Mouse (Mus musculus) kidney, adult 2 months (tissue): ENCODE data around the gene Dlgap4. TPM values are rescaled to one million over a fixed set of nuclear protein-coding genes. Genes with fewer than 3 reads are reported as not detected.
A peak's percentile ranks its signal among the peaks of the same experiment; 100 is the strongest.

Experiments
- DNase-seq: peaks from one replicate; pipeline ENCODE4 v3.0.0; 2021
- H3K27ac ChIP-seq: fragments of 200-500 bp; 2 replicates; pipeline ENCODE4 v1.5.1; 2012; ENCODE audit warnings: low read depth, low read length, control low read depth, inconsistent platforms; ENCODE audit not compliant: insufficient read depth
- H3K27me3 ChIP-seq: fragments of 200-500 bp; replicated peaks from 2 replicates; pipeline ENCODE4 v1.6.1; 2012; ENCODE audit warnings: mild to moderate bottlenecking, moderate library complexity, low read length, inconsistent platforms; ENCODE audit not compliant: control insufficient read depth, insufficient read depth
- H3K36me3 ChIP-seq: fragments of 200-500 bp; 2 replicates; pipeline ENCODE4 v1.6.1; 2012; ENCODE audit warnings: mild to moderate bottlenecking, moderate library complexity, low read length, inconsistent platforms; ENCODE audit not compliant: control insufficient read depth, insufficient read depth
- H3K4me1 ChIP-seq: fragments of 200-500 bp; 2 replicates; pipeline ENCODE4 v1.6.1; 2011; ENCODE audit warnings: low read length; ENCODE audit not compliant: control insufficient read depth, insufficient read depth
- H3K4me3 ChIP-seq: fragments of 200-500 bp; 2 replicates; pipeline ENCODE4 v1.5.1; 2011; ENCODE audit warnings: mild to moderate bottlenecking, low read depth, low read length, control low read depth; ENCODE audit not compliant: insufficient read depth
- CTCF ChIP-seq: fragments of 200-500 bp; conservative IDR thresholded peaks from 2 replicates; pipeline ENCODE4 v1.5.1; 2011; ENCODE audit warnings: low read depth, mild to moderate bottlenecking, control low read depth, low read length, moderate library complexity, mixed read lengths; ENCODE audit not compliant: insufficient read depth, insufficient read length
- POLR2A ChIP-seq: fragments of 200-500 bp; IDR thresholded peaks from one replicate; pipeline ENCODE4 v1.6.1; 2011; ENCODE audit warnings: low read depth, low read length, control low read depth
- WGBS: fragments of 180-500 bp; shearing (Covaris S2); methylation state at CpG from one replicate; pipeline ENCODE4 v1.1.7; 2018; 5-methylcytosine and 5-hydroxymethylcytosine counted together
- polyA plus RNA-seq: library from polyadenylated mRNA; depleted of rRNA; stranded (reverse); fragments of >200 nt; gene quantifications from 2 replicates; pipeline ENCODE4 v1.2.3, GENCODE M21; 2012

The Dlgap4 gene
- polyA plus RNA-seq, 1 experiment = 50.6 TPM

DNA sequence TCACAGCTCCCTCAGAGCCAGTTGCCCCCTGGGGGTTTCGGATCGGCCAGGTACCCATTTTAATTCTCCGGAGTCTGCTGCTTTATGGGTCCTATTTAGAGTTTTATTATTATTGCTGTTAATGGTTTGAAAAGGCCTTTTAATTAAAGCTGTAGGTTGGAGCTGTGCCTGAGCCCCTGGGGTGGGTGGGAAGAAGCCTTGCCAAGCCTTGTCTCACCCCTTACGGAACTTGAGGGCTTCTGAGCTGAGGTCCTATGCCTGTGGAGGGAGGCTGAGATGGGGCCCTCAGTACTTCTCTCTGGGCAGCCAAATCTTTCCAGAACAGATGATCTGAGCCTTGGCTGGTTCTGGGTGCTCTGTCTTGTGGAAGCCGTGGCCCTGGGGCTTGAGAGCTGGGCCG lies 31.6 kb downstream of the Dlgap4 start:
- no peaks in the 10 kb centered on the region for H3K36me3 ChIP-seq
- WGBS = 31% methylated on average over 6 of the region's 6 CpGs
- H3K4me3 ChIP-seq = no peak overlapping the region
- H3K27me3 ChIP-seq = no peaks in the 10 kb centered on the region
- H3K4me1 ChIP-seq = no peaks in the 10 kb centered on the region
- DNase-seq = no peak
- H3K27ac ChIP-seq = no peak overlapping the region
- TF ChIP-seq CTCF = no peak
- TF ChIP-seq POLR2A = no peak

DNA sequence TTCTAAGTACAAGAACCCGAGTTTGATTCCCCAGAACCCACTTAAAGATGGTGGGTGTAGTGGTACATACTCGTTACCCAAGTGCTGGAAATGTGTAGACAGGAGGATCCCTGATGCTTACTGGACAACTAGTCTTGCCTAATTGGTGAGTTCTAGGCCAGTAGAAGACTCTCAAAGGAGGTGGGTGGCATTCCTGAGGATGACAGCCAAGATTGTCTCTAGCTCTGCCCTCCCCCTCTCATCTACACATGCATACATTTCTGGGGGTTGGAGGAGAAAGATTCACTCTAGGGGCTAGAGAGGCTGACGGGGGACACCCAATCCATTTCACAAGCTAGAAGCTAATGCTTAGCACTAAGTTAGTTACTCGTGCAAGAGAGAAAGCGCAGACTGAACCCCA lies 33.4 kb downstream of the Dlgap4 start:
- 77% methylated on average over 5 of the region's 5 CpGs for WGBS

DNA sequence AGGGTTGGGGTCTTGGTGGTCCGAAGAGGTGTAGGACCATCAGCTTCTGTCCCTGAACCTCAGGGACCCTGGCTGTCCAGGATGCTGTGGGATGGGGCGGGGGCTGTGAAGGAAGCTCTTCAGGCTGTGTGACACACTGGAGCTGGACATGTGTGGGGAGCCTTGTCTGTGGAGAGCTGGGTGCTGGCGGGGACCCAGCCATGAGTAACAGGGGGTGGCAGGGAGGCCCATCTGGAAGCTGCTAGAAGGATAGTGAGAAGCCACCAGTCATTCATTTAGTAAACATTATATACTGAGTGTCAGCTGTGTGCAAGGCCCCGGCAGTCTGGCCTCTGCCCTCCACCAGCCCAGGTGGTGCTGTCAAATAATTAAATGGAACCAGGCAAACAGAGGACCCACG lies 34.5 kb downstream of the Dlgap4 start:
- WGBS = 57% methylated on average over 5 of the region's 5 CpGs
- H3K4me3 ChIP-seq = no peak overlapping the region
- TF ChIP-seq CTCF (no peak), POLR2A (no peak)
- no peaks in the 10 kb centered on the region for H3K4me1 ChIP-seq
- no peak for DNase-seq
- no peak overlapping the region for H3K27ac ChIP-seq
- H3K27me3 ChIP-seq = no peaks in the 10 kb centered on the region
- H3K36me3 ChIP-seq = no peaks in the 10 kb centered on the region

More for the DNA sequence above, 33.4 kb downstream of the Dlgap4 start:
- Histone ChIP-seq H3K36me3 (no peaks in the 10 kb centered on the region), H3K27me3 (no peaks in the 10 kb centered on the region), H3K4me3 (no peak overlapping the region), H3K27ac (no peak overlapping the region), H3K4me1 (no peaks in the 10 kb centered on the region)
- no peak for DNase-seq
- TF ChIP-seq CTCF (no peak), POLR2A (no peak)

DNA sequence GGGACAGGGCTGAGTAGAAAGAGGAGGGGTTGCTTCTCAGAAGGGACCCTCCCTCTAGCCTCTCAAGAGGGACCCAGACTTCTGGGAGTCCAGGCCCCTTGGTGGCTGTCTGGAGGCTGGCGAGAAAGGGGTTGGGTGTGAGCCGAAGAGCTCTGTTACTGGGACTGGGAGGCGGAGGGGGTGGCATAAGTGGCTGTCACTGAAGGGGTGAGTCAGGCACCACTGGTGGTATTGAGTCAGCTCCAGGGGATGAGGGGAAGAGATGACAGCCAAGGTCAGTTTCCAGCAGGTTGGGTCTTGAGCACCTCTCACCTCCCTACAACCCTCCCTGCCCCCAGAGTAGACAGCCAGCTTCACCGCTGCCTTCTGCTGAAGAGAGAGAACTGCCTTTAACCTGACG lies 35.9 kb downstream of the Dlgap4 start:
- DNase-seq = no peak
- TF ChIP-seq POLR2A (no peak), CTCF (no peak)
- no peak overlapping the region for H3K27ac ChIP-seq
- WGBS = 82% methylated on average over 5 of the region's 5 CpGs
- no peak overlapping the region for H3K4me3 ChIP-seq
- no peaks in the 10 kb centered on the region for H3K36me3 ChIP-seq
- H3K27me3 ChIP-seq = no peaks in the 10 kb centered on the region
- no peaks in the 10 kb centered on the region for H3K4me1 ChIP-seq

DNA sequence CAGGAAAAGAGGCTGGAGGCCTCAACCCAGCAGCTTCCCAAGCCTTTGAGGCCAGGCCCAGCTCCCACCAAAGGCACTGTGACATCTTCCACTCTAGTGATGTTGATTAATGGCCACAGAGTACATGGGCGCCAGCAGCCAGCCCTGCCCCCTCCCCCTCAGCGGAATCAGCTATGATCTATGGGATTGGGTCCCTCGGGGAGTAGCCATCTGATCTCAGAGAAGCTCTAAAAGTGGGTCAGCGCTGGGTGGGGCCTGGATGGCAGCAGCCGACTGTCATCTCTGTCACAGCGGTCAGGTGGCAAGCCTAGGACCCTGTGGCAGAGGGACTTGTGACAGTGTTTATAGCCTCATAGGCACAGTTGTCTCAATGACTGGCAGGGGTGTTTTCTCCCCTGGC lies 37.5 kb downstream of the Dlgap4 start:
- TF ChIP-seq CTCF (no peak), POLR2A (no peak)
- H3K4me1 ChIP-seq = no peaks in the 10 kb centered on the region
- 46% methylated on average over 6 of the region's 6 CpGs for WGBS
- H3K4me3 ChIP-seq = no peak overlapping the region
- no peak overlapping the region for H3K27ac ChIP-seq
- H3K36me3 ChIP-seq = no peaks in the 10 kb centered on the region
- no peak for DNase-seq
- H3K27me3 ChIP-seq = no peaks in the 10 kb centered on the region

DNA sequence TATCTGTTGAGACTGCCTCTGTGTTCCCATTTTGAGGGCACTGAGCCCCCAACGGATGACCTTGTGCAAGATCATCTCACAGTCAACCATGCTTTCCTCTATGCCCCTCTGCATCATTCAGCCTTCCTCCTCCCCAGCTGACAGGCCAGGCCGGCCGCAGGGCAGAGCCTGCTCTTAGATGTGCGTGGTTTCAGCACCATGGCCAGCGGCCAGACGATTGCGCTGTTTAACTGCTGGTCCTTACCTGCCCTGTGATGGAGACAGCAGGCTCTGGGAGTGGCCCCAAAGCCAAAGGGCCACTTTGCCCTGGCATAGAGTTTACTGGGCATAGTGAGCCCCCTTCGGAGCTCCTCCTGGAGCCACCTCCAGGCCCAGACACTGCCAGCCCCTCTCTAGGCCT lies 39.3 kb downstream of the Dlgap4 start:
- Histone ChIP-seq H3K27ac (no peak overlapping the region), H3K4me1 (no peaks in the 10 kb centered on the region), H3K36me3 (no peaks in the 10 kb centered on the region), H3K4me3 (no peak overlapping the region), H3K27me3 (no peaks in the 10 kb centered on the region)
- peak; percentile 55 for DNase-seq
- TF ChIP-seq CTCF (no peak), POLR2A (no peak)
- WGBS = 11% methylated on average over 8 of the region's 8 CpGs

DNA sequence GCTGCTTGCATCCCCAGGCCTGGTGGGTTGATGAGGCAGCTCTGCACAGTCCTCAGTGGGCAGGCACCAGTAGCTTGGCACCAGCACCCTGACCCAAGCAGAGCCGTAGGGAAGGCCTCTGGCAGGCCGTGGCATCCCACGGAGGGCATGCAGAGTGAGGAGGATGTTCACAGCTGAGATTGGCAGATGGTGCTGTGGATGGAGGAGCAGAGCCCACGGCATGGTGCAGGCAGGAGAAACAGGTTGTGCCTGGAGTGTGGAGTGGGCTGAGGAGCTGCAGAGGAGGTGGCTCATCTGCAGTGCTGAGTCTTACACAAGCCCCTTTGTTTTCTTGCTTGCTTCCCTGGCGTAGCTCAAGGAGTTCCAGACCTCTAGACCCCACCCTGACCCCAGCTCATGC lies 40.6 kb downstream of the Dlgap4 start:
- Histone ChIP-seq H3K36me3 (no peaks in the 10 kb centered on the region), H3K27ac (no peak overlapping the region), H3K4me1 (no peaks in the 10 kb centered on the region), H3K27me3 (no peaks in the 10 kb centered on the region), H3K4me3 (no peak overlapping the region)
- DNase-seq = no peak
- TF ChIP-seq CTCF (no peak), POLR2A (no peak)
- WGBS = 80% methylated on average over 5 of the region's 5 CpGs

DNA sequence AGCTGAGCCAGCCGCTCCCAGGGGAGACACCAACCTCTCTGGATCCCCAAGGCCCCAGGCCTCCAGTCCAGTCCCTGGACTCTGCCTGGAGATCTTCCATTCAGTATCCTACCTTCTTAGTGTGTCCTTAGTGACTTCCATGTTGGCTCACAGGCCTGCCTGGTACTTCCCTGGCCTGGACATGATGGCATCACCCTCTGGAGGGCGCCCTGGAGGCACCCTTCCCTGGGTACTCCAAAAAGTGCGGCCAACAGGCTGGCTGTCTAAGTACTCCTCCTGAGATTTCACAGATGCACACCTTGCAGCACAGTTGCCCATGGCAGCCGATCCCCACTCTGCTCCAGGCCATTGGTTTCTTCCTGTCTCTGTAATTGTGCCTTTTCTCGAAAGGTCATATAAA lies 42.1 kb downstream of the Dlgap4 start:
- DNase-seq = no peak
- no peak overlapping the region for H3K27ac ChIP-seq
- H3K4me3 ChIP-seq = no peak overlapping the region
- no peaks in the 10 kb centered on the region for H3K27me3 ChIP-seq
- no peak for TF ChIP-seq POLR2A
- WGBS = 53% methylated on average over 5 of the region's 5 CpGs
- no peaks in the 10 kb centered on the region for H3K4me1 ChIP-seq
- no peaks in the 10 kb centered on the region for H3K36me3 ChIP-seq

DNA sequence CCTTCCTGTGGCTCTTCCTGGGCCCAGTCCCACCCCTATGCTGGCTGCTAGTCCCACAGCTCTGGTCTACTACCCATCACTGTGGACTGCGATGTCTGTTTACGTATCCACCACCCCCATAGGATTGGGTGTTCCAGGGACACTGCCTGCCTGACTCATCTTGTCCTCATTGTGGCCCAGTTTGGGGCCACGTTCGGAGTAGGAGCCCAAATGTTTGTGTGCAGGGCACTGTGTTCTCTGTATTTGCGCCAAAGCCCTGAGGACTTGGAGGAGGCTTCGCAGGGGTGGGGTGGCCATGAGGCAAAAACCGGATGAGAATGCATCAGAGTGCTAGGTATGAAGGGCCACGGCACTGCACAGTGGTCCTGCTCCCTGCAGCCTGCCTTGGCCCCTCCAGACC lies 44.0 kb downstream of the Dlgap4 start:
- no peaks in the 10 kb centered on the region for H3K27me3 ChIP-seq
- TF ChIP-seq POLR2A (no peak), CTCF (no peak)
- 85% methylated on average over 8 of the region's 8 CpGs for WGBS
- no peaks in the 10 kb centered on the region for H3K36me3 ChIP-seq
- no peaks in the 10 kb centered on the region for H3K4me1 ChIP-seq
- H3K4me3 ChIP-seq = no peak overlapping the region
- H3K27ac ChIP-seq = no peak overlapping the region
- DNase-seq = no peak
